29 mouse cellular contexts compared by ENCODE assay signal in genomic region chr16:73556940-73557339, GRCm38 (mm10).
"Had no signal": no experiment of that assay in that cellular context is flagged by ENCODE, and none has a peak within 500 bp of the region (broad histone marks: within the 10 kb centered on the region; RNA-seq: fewer than 3 reads in every experiment).

No protein-coding gene starts in this region.

- H3K27me3 ChIP-seq: embryonic facial prominence, embryonic 12.5 days; embryonic facial prominence, embryonic 13.5 days; embryonic facial prominence, embryonic 15.5 days; forebrain, embryonic 12.5 days; forebrain, embryonic 13.5 days; forebrain, embryonic 15.5 days had no signal

- H3K4me1 ChIP-seq: embryonic facial prominence, embryonic 10.5 days; embryonic facial prominence, embryonic 12.5 days; embryonic facial prominence, embryonic 15.5 days; forebrain, embryonic 10.5 days; forebrain, embryonic 12.5 days; forebrain, embryonic 13.5 days; forebrain, embryonic 15.5 days had no signal

- H3K9ac ChIP-seq: embryonic facial prominence, embryonic 12.5 days; embryonic facial prominence, embryonic 13.5 days; embryonic facial prominence, embryonic 15.5 days; forebrain, embryonic 12.5 days; forebrain, embryonic 13.5 days; forebrain, embryonic 15.5 days; forebrain, postnatal 0 days had no signal

- H3K36me3 ChIP-seq: embryonic facial prominence, embryonic 10.5 days; embryonic facial prominence, embryonic 12.5 days; embryonic facial prominence, embryonic 13.5 days; embryonic facial prominence, embryonic 15.5 days; forebrain, embryonic 10.5 days; forebrain, embryonic 12.5 days; forebrain, embryonic 15.5 days had no signal

- ATAC-seq: forebrain, embryonic 13.5 days; forebrain, embryonic 14.5 days; forebrain, embryonic 15.5 days; forebrain, embryonic 16.5 days; forebrain, postnatal 0 days had no signal

- H3K27ac ChIP-seq: embryonic facial prominence, embryonic 10.5 days; embryonic facial prominence, embryonic 12.5 days; embryonic facial prominence, embryonic 13.5 days; embryonic facial prominence, embryonic 15.5 days; forebrain, embryonic 10.5 days; forebrain, embryonic 12.5 days; forebrain, embryonic 13.5 days; forebrain, embryonic 15.5 days; gastrocnemius, adult 2 months; heart, adult 2 months had no signal

- H3K9me3 ChIP-seq: embryonic facial prominence, embryonic 10.5 days; embryonic facial prominence, embryonic 12.5 days; embryonic facial prominence, embryonic 13.5 days; embryonic facial prominence, embryonic 15.5 days; forebrain, embryonic 10.5 days; forebrain, embryonic 12.5 days; forebrain, embryonic 13.5 days; forebrain, embryonic 15.5 days had no signal

- H3K4me2 ChIP-seq: embryonic facial prominence, embryonic 12.5 days; embryonic facial prominence, embryonic 13.5 days; embryonic facial prominence, embryonic 15.5 days; forebrain, embryonic 12.5 days; forebrain, embryonic 13.5 days; forebrain, embryonic 15.5 days had no signal

- DNase-seq: cerebellum, adult 2 months; cerebellum, adult 8-10 months; cerebellum, adult 9-10 months; cerebellum, adult 9-11 months; cerebellum, postnatal 10 days; cerebellum, postnatal 14 days; cerebellum, postnatal 25 days; cerebellum, postnatal 36 days; embryo, embryonic 11 days; forebrain, postnatal 0 days; gastrocnemius, adult 2 months; gastrocnemius, postnatal 10 days; gastrocnemius, postnatal 14 days; gastrocnemius, postnatal 25 days; gastrocnemius, postnatal 36 days; heart, adult 11 months; heart, adult 18-20 months; heart, adult 2 months had no signal

- H3K4me3 ChIP-seq: embryonic facial prominence, embryonic 10.5 days; embryonic facial prominence, embryonic 12.5 days; embryonic facial prominence, embryonic 13.5 days; embryonic facial prominence, embryonic 15.5 days; erythroblast, embryonic 14.5 days; forebrain, embryonic 10.5 days; forebrain, embryonic 12.5 days; forebrain, embryonic 13.5 days; forebrain, embryonic 15.5 days; gastrocnemius, adult 2 months; heart, adult 2 months had no signal
